Mouse (Mus musculus) thymus, postnatal 0 days (tissue): ENCODE measurements at regions not wholly inside any gene's neighbourhood (a gene's known extent, or its start where the extent isn't known, plus 50 kb on each side); places are given as distances from the start of the nearest gene placed in this dataset.
A peak's percentile ranks its signal among the peaks of the same experiment; 100 is the strongest.

Experiments
- DNase-seq: peaks from one replicate; pipeline ENCODE4 v3.0.0-alpha.2; 2015; ENCODE audit warnings: low spot score

- no peak for DNase-seq
These were observed 380.1 kb downstream of the Hace1 start for GRCm38 (mm10) chr10:45957686-45958085.

- no peak for DNase-seq
These were observed 394.6 kb downstream of the Hace1 start for GRCm38 (mm10) chr10:45972240-45972639.

GRCm38 (mm10) chr10:45982731-45983274, 405.2 kb downstream of the Hace1 start:
- no peak for DNase-seq

GRCm38 (mm10) chr10:45983671-45984335, 406.2 kb downstream of the Hace1 start:
- no peak for DNase-seq

- no peak for DNase-seq
These were observed 408.7 kb downstream of the Hace1 start for GRCm38 (mm10) chr10:45986341-45986740.

- no peak for DNase-seq
These were observed 428.7 kb downstream of the Hace1 start for GRCm38 (mm10) chr10:46006319-46006718.

GRCm38 (mm10) chr10:46011916-46012596, 434.4 kb downstream of the Hace1 start:
- peak; percentile 22 for DNase-seq

- no peak for DNase-seq
These were observed 435.0 kb downstream of the Hace1 start for GRCm38 (mm10) chr10:46012599-46012998.

GRCm38 (mm10) chr10:46016295-46016694, 438.7 kb downstream of the Hace1 start:
- no peak for DNase-seq

GRCm38 (mm10) chr10:46045474-46046093, 468.0 kb downstream of the Hace1 start:
- no peak for DNase-seq

- DNase-seq = no peak
These were observed 468.6 kb downstream of the Hace1 start for GRCm38 (mm10) chr10:46046094-46046749.

- DNase-seq = no peak
These were observed 469.3 kb downstream of the Hace1 start for GRCm38 (mm10) chr10:46046890-46047414.

- no peak for DNase-seq
These were observed 470.0 kb downstream of the Hace1 start for GRCm38 (mm10) chr10:46047591-46047990.

GRCm38 (mm10) chr10:46057362-46058198, 480.0 kb downstream of the Hace1 start:
- DNase-seq = peak; percentile 25

GRCm38 (mm10) chr10:46058199-46058472, 480.5 kb downstream of the Hace1 start:
- DNase-seq = no peak

GRCm38 (mm10) chr10:46059285-46059684, 481.7 kb downstream of the Hace1 start:
- no peak for DNase-seq

- DNase-seq = no peak
These were observed 486.2 kb downstream of the Hace1 start for GRCm38 (mm10) chr10:46063831-46064230.

GRCm38 (mm10) chr10:46070766-46071165, 493.1 kb downstream of the Hace1 start:
- no peak for DNase-seq

GRCm38 (mm10) chr10:46071220-46071619, 493.6 kb downstream of the Hace1 start:
- no peak for DNase-seq

- DNase-seq = no peak
These were observed 494.4 kb downstream of the Hace1 start for GRCm38 (mm10) chr10:46071810-46072549.
